Mouse (Mus musculus) heart, postnatal 0 days (tissue): ENCODE measurements at regions not wholly inside any gene's neighbourhood (a gene's known extent, or its start where the extent isn't known, plus 50 kb on each side); places are given as distances from the start of the nearest gene placed in this dataset.

Source experiments
- CTCF ChIP-seq: IDR thresholded peaks from 2 replicates; pipeline ENCODE4 v1.5.1; 2016; ENCODE audit warnings: antibody characterized with exemption, control low read depth, low read depth
- EP300 ChIP-seq: IDR thresholded peaks from 2 replicates; pipeline ENCODE4 v1.6.1; 2016; ENCODE audit warnings: antibody characterized with exemption, low read depth

- no peak for TF ChIP-seq CTCF
- no peak for TF ChIP-seq EP300
Measured at GRCm38 (mm10) chr8:118190866-118191265, 92.7 kb upstream of the Cdh13 start.
